Mouse (Mus musculus) G1E (cell line): Measurements from ENCODE around the gene Ptprcap.

Source experiments
- CTCF ChIP-seq: IDR thresholded peaks from 2 replicates; pipeline ENCODE4 v1.5.1; 2012; ENCODE audit warnings: low read depth, low read length, inconsistent platforms, mixed read lengths
- GATA1 ChIP-seq: IDR thresholded peaks from 2 replicates; pipeline ENCODE4 v1.6.1; 2012; ENCODE audit warnings: borderline replicate concordance, low read length, inconsistent platforms, mixed read lengths
- TAL1 ChIP-seq: conservative IDR thresholded peaks from 2 replicates; pipeline ENCODE4 v1.6.1; 2012; ENCODE audit warnings: low read depth, low read length, inconsistent platforms, mixed read lengths

DNA sequence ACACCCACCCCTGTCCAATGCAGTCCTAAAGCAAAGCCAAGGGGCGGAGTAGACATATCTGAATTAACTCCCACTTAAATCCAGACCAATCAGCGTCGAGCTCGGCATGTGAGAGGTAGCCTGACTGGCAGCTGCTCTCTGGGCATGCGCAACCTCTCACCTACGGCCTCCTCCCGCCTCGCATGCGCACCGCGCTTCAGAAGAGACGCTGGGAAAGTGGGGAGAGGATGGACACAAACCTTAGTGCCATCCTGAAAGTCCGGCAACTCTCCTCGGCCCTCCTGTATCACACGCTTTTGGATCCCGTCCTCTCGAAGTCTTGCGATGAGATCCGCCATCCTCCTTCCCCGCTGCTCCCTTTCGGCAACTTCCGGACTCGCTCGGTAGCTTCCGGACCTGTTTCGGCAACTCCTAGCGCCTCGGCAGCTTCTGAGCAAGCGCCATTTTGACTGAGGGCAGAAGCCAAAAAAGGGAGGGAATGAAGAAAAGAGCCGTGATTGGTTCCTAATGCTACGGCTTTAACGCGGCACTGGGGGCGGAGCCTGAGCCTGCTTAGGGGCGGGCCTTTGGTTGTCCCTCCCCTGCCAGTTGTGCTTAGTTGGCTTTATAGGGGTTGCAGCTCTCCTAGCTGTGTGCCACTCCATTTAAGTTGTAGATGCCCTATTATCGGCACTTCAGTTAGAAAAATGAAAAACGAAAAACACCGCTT, 32.2 kb upstream of the Ptprcap start:
- no peak for TF ChIP-seq TAL1
- TF ChIP-seq CTCF: no peak
- TF ChIP-seq GATA1: no peak
